Mouse (Mus musculus) MEL (cell line): ENCODE measurements around the gene Ppa1.

Experiments used
- CHD1 ChIP-seq: IDR thresholded peaks from 2 replicates; pipeline ENCODE4 v1.6.1; 2012; ENCODE audit warnings: low read depth, mild to moderate bottlenecking, inconsistent platforms, low read length, improper control_type of control experiment
- CHD2 ChIP-seq: IDR thresholded peaks from 2 replicates; pipeline ENCODE4 v1.6.1; 2011; ENCODE audit warnings: low read length, improper control_type of control experiment
- CTCF ChIP-seq, 3 experiments: IDR thresholded peaks in 2 of 3; conservative IDR thresholded peaks in 1 of 3; 2 replicates each; pipeline ENCODE4 v1.5.1; 2011 to 2012; ENCODE audit warnings: low read length in 3 of 3, low read depth in 2 of 3, mild to moderate bottlenecking in 2 of 3, improper control_type of control experiment in 1 of 3, inconsistent platforms in 1 of 3, mixed read lengths in 1 of 3, moderate library complexity in 1 of 3; ENCODE audit not compliant: control insufficient read depth in 1 of 3, insufficient read depth in 1 of 3, poor library complexity in 1 of 3, severe bottlenecking in 1 of 3
- EP300 ChIP-seq, 2 experiments: IDR thresholded peaks; 2 replicates each; pipeline ENCODE4 v1.6.1; 2011; ENCODE audit warnings: improper control_type of control experiment in 2 of 2, low read length in 2 of 2, low read depth in 1 of 2, mild to moderate bottlenecking in 1 of 2
- GATA1 ChIP-seq: IDR thresholded peaks from 2 replicates; pipeline ENCODE4 v1.6.1; 2011; ENCODE audit warnings: low read depth, low read length, improper control_type of control experiment
- KAT2A ChIP-seq: conservative IDR thresholded peaks from 2 replicates; pipeline ENCODE4 v1.6.1; 2012; ENCODE audit warnings: low read depth, low read length, improper control_type of control experiment, inconsistent platforms
- MAX ChIP-seq: IDR thresholded peaks from 2 replicates; pipeline ENCODE4 v1.6.1; 2011; ENCODE audit warnings: low read length, improper control_type of control experiment
- NRF1 ChIP-seq: IDR thresholded peaks from 2 replicates; pipeline ENCODE4 v1.6.1; 2014; ENCODE audit warnings: low read depth, mild to moderate bottlenecking, inconsistent platforms, low read length, improper control_type of control experiment, moderate library complexity; ENCODE audit not compliant: poor library complexity, insufficient read depth, severe bottlenecking
- POLR2A ChIP-seq, 2 experiments: IDR thresholded peaks; 2 replicates each; pipeline ENCODE4 v1.6.1; 2011 to 2012; ENCODE audit warnings: low read length in 2 of 2, mild to moderate bottlenecking in 2 of 2, control low read depth in 1 of 2, improper control_type of control experiment in 1 of 2, low read depth in 1 of 2, moderate library complexity in 1 of 2; ENCODE audit not compliant: control insufficient read depth in 1 of 2, insufficient read depth in 1 of 2, poor library complexity in 1 of 2
- TBP ChIP-seq: IDR thresholded peaks from 2 replicates; pipeline ENCODE4 v1.8.0; 2011; ENCODE audit warnings: low read depth, low read length, improper control_type of control experiment
- TCF12 ChIP-seq: IDR thresholded peaks from 2 replicates; pipeline ENCODE4 v1.6.1; 2014; ENCODE audit warnings: low read depth, mild to moderate bottlenecking, inconsistent platforms, low read length, improper control_type of control experiment, moderate library complexity
- UBTF ChIP-seq: IDR thresholded peaks from 2 replicates; pipeline ENCODE4 v1.6.1; 2012; ENCODE audit warnings: low read depth, mild to moderate bottlenecking, inconsistent platforms, low read length, improper control_type of control experiment, moderate library complexity, borderline replicate concordance; ENCODE audit not compliant: insufficient read depth
- USF1 ChIP-seq: IDR thresholded peaks from 2 replicates; pipeline ENCODE4 v1.6.1; 2014; ENCODE audit warnings: low read depth, mild to moderate bottlenecking, inconsistent platforms, low read length, improper control_type of control experiment, moderate library complexity
- ZC3H11A ChIP-seq: IDR thresholded peaks from 2 replicates; pipeline ENCODE4 v1.6.1; 2012; ENCODE audit warnings: low read depth, mild to moderate bottlenecking, inconsistent platforms, low read length, improper control_type of control experiment

- TF ChIP-seq TBP (no peak), MAX (no peak), CTCF (IDR thresholded peaks at IDR 0.05 in 2 of 3, conservative IDR thresholded peaks at IDR 0.05 in 1 of 3; ENCODE audit: control insufficient read depth in 1 of 3, insufficient read depth in 1 of 3, low read depth in 2 of 3, low read length in 3 of 3, poor library complexity in 1 of 3, severe bottlenecking in 1 of 3) (no peak), POLR2A (IDR thresholded peaks at IDR 0.05; ENCODE audit: control insufficient read depth in 1 of 2, insufficient read depth in 1 of 2, low read depth in 1 of 2, low read length in 2 of 2, poor library complexity in 1 of 2) (no peak), TCF12 (no peak), EP300 (IDR thresholded peaks at IDR 0.05; ENCODE audit: low read depth in 1 of 2, low read length in 2 of 2) (no peak), CHD1 (no peak), GATA1 (no peak), KAT2A (no peak), CHD2 (no peak), ZC3H11A (no peak), NRF1 (no peak), USF1 (no peak), UBTF (no peak)
Measured at GRCm38 (mm10) chr10:61665111-61665510, 16.8 kb downstream of the Ppa1 start.
